Mouse (Mus musculus) stomach, embryonic 14.5 days (tissue): ENCODE measurements around the gene Eef1g. TPM values are rescaled to one million over a fixed set of nuclear protein-coding genes. Genes with fewer than 3 reads are reported as not detected.
A peak's percentile ranks its signal among the peaks of the same experiment; 100 is the strongest.

Source experiments
- ATAC-seq: fragments of 200-750 bp; cut with Nextera tagmentation; 2 replicates; pipeline ENCODE4 v1.8.0; 2017; ENCODE audit warnings: low read depth, moderate TSS enrichment; ENCODE audit not compliant: insufficient number of reproducible peaks, insufficient read depth, low FRiP score
- H3K27ac ChIP-seq: fragments of 300-500 bp; sonication (generic); 2 replicates; pipeline ENCODE4 v1.5.1; 2014; ENCODE audit warnings: mild to moderate bottlenecking, low read length, moderate library complexity, mixed read lengths
- H3K27me3 ChIP-seq: fragments of 300-500 bp; sonication (generic); 2 replicates; pipeline ENCODE4 v1.6.1; 2014; ENCODE audit warnings: low read length, control low read depth, mixed read lengths; ENCODE audit not compliant: control insufficient read depth, insufficient read depth
- H3K36me3 ChIP-seq: fragments of 300-500 bp; sonication (generic); 2 replicates; pipeline ENCODE4 v1.6.1; 2014; ENCODE audit warnings: mild to moderate bottlenecking, control low read depth, low read length, moderate library complexity, mixed read lengths; ENCODE audit not compliant: control insufficient read depth, insufficient read depth
- H3K4me1 ChIP-seq: fragments of 300-500 bp; sonication (generic); 2 replicates; pipeline ENCODE4 v1.6.1; 2014; ENCODE audit warnings: low read length, control low read depth, mixed read lengths; ENCODE audit not compliant: control insufficient read depth, insufficient read depth
- H3K4me2 ChIP-seq: fragments of 300-500 bp; sonication (generic); replicated peaks from 2 replicates; pipeline ENCODE4 v1.6.1; 2014; ENCODE audit warnings: low read depth, low read length, control low read depth
- H3K4me3 ChIP-seq: fragments of 300-500 bp; sonication (generic); 2 replicates; pipeline ENCODE4 v1.5.1; 2014; ENCODE audit warnings: low read depth, low read length, control low read depth
- H3K9ac ChIP-seq: fragments of 300-500 bp; sonication (generic); replicated peaks from 2 replicates; pipeline ENCODE4 v1.6.1; 2014; ENCODE audit warnings: low read depth, mild to moderate bottlenecking, control low read depth, low read length, moderate library complexity, mixed read lengths
- H3K9me3 ChIP-seq: fragments of 300-500 bp; sonication (generic); 2 replicates; pipeline ENCODE4 v1.6.1; 2016; ENCODE audit warnings: low read depth, low read length, control low read depth; ENCODE audit not compliant: control insufficient read depth
- WGBS: fragments of 180-500 bp; shearing (Covaris S2); extraction: QIAGEN DNeasy Blood & Tissue Kit; methylation state at CpG from one replicate; pipeline ENCODE4 v1.1.7; 2014; 5-methylcytosine and 5-hydroxymethylcytosine counted together
- polyA plus RNA-seq: library from polyadenylated mRNA; unstranded; fragments of >200 nt; fragmentation: Nextera tagmentation; extraction: Ambion mirVana; gene quantifications from 2 replicates; pipeline ENCODE4 v1.2.1, GENCODE M21; 2014

Eef1g gene
- polyA plus RNA-seq, 1 experiment from 2014 or later = 469 TPM

- H3K4me1 ChIP-seq = peaks cover 24% of the 10 kb centered on the region
- H3K9ac ChIP-seq = peak within 1 kb of the TSS; percentile 98
- H3K36me3 ChIP-seq = peaks cover 45% of the 10 kb centered on the region
- no peaks in the 10 kb centered on the region for H3K9me3 ChIP-seq
- peak within 1 kb of the TSS; percentile 98 for H3K4me3 ChIP-seq
- H3K4me2 ChIP-seq = peak within 1 kb of the TSS; percentile 64
- H3K27me3 ChIP-seq = no peaks in the 10 kb centered on the region
- peak within 1 kb of the TSS; percentile 99 for H3K27ac ChIP-seq
- under 1% methylated on average over 62 of the region's 64 CpGs for WGBS
- ATAC-seq = peak; percentile 92
These were observed 25.2 kb upstream of the Eef1g start, which contains the start of gene Mta2 for GRCm38 (mm10) chr19:8941515-8942217. TSS of gene Mta2 (plus strand) at chr19:8941875.

GRCm38 (mm10) chr19:8942276-8942964 lies 24.4 kb upstream of the Eef1g start:
- H3K27me3 ChIP-seq = no peaks in the 10 kb centered on the region
- H3K9me3 ChIP-seq = no peaks in the 10 kb centered on the region
- peak overlapping the region; percentile 99 for H3K27ac ChIP-seq
- under 1% methylated on average over 46 of the region's 46 CpGs for WGBS
- peak overlapping the region; percentile 98 for H3K4me3 ChIP-seq
- peaks cover 24% of the 10 kb centered on the region for H3K4me1 ChIP-seq
- H3K4me2 ChIP-seq = peak overlapping the region; percentile 64
- peak overlapping the region; percentile 98 for H3K9ac ChIP-seq
- peak; percentile 47 for ATAC-seq
- peaks cover 44% of the 10 kb centered on the region for H3K36me3 ChIP-seq

DNA sequence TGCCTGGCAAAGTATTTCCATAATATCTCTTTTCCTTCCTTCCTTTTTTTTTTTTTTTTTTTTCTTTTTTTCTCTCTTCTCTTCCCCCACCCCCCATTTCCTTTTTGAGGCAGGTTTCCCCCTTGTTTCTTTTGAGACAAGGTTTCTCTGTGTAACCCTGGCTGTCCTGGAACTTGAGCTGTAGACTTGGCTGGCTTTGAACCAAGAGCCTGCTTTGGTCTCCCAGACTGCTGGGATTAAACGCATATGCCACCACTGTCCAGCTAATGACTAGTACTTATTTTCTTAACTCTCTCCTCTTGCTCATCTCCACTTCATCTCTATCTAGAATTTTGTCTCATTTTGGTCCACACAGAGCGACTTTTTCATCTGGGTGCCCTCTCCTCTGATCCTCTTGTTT lies 23.8 kb upstream of the Eef1g start:
- Histone ChIP-seq H3K4me3 (peak overlapping the region; percentile 98), H3K36me3 (peaks cover 46% of the 10 kb centered on the region), H3K9ac (peak overlapping the region; percentile 98), H3K4me2 (peak overlapping the region; percentile 64), H3K4me1 (peaks cover 24% of the 10 kb centered on the region), H3K27me3 (no peaks in the 10 kb centered on the region), H3K27ac (peak overlapping the region; percentile 99), H3K9me3 (no peaks in the 10 kb centered on the region)
- no peak for ATAC-seq
- WGBS = 66% methylated on average over 2 of the region's 2 CpGs

GRCm38 (mm10) chr19:8944062-8944461 lies 22.8 kb upstream of the Eef1g start:
- H3K9me3 ChIP-seq = no peaks in the 10 kb centered on the region
- ATAC-seq = no peak
- H3K9ac ChIP-seq = no peak overlapping the region
- H3K4me1 ChIP-seq = peaks cover 24% of the 10 kb centered on the region
- WGBS = 37% methylated on average over 5 of the region's 5 CpGs
- H3K27me3 ChIP-seq = no peaks in the 10 kb centered on the region
- peaks cover 50% of the 10 kb centered on the region for H3K36me3 ChIP-seq
- H3K4me2 ChIP-seq = peak overlapping the region; percentile 64
- peak overlapping the region; percentile 29; the same call in 1 of the 2 replicates for H3K27ac ChIP-seq
- peak overlapping the region; percentile 17; the same call in 1 of the 2 replicates for H3K4me3 ChIP-seq

- no peak for ATAC-seq
- 23% methylated on average over 5 of the region's 5 CpGs for WGBS
These were observed 22.1 kb upstream of the Eef1g start for GRCm38 (mm10) chr19:8944750-8945149.

GRCm38 (mm10) chr19:8945251-8945650 lies 21.6 kb upstream of the Eef1g start:
- Histone ChIP-seq H3K9ac (0 out of 2 replicates have a peak overlapping the region, but pooled peaks have one; percentile 10), H3K27me3 (no peaks in the 10 kb centered on the region), H3K4me2 (peak overlapping the region; percentile 64), H3K27ac (no peak overlapping the region), H3K4me3 (peak overlapping the region; percentile 15; the same call in 1 of the 2 replicates), H3K9me3 (no peaks in the 10 kb centered on the region), H3K36me3 (peaks cover 51% of the 10 kb centered on the region), H3K4me1 (peaks cover 24% of the 10 kb centered on the region)
- WGBS = 80% methylated on average over 6 of the region's 6 CpGs
- no peak for ATAC-seq

More at GRCm38 (mm10) chr19:8944750-8945149, 22.1 kb upstream of the Eef1g start:
- peaks cover 24% of the 10 kb centered on the region for H3K4me1 ChIP-seq
- 0 out of 2 replicates have a peak overlapping the region, but pooled peaks have one; percentile 10 for H3K9ac ChIP-seq
- H3K27me3 ChIP-seq = no peaks in the 10 kb centered on the region
- peak overlapping the region; percentile 64 for H3K4me2 ChIP-seq
- H3K4me3 ChIP-seq = peak overlapping the region; percentile 15; the same call in 1 of the 2 replicates
- no peak overlapping the region for H3K27ac ChIP-seq
- H3K36me3 ChIP-seq = peaks cover 50% of the 10 kb centered on the region
- H3K9me3 ChIP-seq = no peaks in the 10 kb centered on the region

DNA sequence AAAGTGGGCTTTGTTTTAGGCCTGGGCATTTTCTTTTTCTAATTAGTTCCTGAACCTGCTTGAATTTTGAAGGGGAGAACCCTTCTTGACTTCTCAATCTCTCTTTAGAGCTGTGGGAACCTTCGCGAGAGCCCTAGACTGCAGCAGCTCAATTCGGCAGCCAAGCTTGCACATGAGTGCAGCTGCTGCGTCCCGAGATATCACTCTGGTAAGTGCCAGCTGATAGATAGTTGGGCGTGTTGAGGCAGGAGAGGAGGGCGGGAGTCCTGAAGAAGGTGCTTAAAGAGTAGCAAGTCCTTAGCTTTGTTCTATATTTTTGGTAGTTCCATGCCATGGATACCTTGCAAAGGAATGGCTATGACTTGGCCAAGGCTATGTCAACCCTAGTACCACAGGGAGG lies 19.9 kb upstream of the Eef1g start:
- no peak for ATAC-seq
- Histone ChIP-seq H3K9me3 (no peaks in the 10 kb centered on the region), H3K4me2 (no peak overlapping the region), H3K4me1 (peaks cover 24% of the 10 kb centered on the region), H3K27me3 (no peaks in the 10 kb centered on the region), H3K9ac (no peak overlapping the region), H3K4me3 (no peak overlapping the region), H3K36me3 (peaks cover 68% of the 10 kb centered on the region), H3K27ac (no peak overlapping the region)
- 92% methylated on average over 7 of the region's 7 CpGs for WGBS

DNA sequence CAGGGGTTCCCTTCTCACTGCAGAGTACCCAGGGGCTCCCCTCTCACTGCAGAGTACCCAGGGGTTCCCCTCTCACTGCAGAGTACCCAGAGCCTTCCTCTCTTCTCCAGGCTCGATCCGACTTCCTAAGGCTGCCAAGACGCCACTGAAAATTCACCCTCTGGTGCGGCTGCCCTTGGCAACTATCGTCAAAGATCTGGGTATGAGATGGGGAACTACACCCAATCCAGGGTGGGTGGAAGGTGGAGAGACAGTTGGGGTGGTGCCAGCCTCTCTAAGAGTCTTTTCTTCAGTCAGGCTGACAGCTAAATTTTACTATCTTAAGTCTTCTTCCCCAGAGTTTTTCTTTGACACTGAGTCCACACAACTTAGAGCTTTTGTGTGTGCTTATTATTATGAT lies 16.7 kb upstream of the Eef1g start:
- peaks cover 64% of the 10 kb centered on the region for H3K36me3 ChIP-seq

More for the DNA sequence above, 16.7 kb upstream of the Eef1g start:
- Histone ChIP-seq H3K9ac (no peak overlapping the region), H3K27ac (no peak overlapping the region), H3K4me2 (no peak overlapping the region), H3K4me3 (no peak overlapping the region), H3K27me3 (no peaks in the 10 kb centered on the region), H3K4me1 (peaks cover 9% of the 10 kb centered on the region), H3K9me3 (no peaks in the 10 kb centered on the region)
- 95% methylated on average over 5 of the region's 5 CpGs for WGBS
- ATAC-seq = no peak
